Mouse (Mus musculus): ENCODE measurements around the gene Creb3l4.

DNA sequence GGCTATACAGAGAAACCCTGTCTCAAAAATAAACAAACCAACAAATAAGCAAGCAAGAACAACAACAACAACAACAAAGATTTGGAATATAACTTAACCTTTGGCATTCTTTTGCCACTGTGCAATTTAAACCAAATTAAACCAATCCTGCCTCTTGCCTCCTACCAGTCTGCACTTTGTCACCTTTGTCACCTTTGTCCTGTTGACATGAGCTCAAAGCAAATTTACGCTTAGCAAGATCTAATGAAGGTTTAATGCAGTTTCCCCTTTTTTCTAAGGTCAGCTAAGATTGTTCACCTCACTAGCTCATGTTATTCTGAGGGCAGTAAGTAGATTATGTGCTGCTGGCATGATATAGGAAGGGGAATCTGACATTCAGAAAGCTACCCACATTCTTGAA, 45.8 kb downstream of the Creb3l4 start:
- no peak for TF ChIP-seq CTCF (IDR thresholded peaks at IDR 0.05; ENCODE audit: insufficient read depth, low read length)
- TF ChIP-seq POLR2A (IDR thresholded peaks at IDR 0.05; ENCODE audit: borderline replicate concordance, extremely low read depth, low read depth, low read length): no peak

Data from lung, adult 2 months (tissue).